Mouse (Mus musculus): Measurements from ENCODE around the gene Fn3k. TPM values are rescaled to one million over a fixed set of nuclear protein-coding genes. Genes with fewer than 3 reads are reported as not detected.

Fn3k gene
- total and polyA plus RNA-seq, 3 experiments, result 0.15 to 65.8 (median 3.0) TPM

DNA sequence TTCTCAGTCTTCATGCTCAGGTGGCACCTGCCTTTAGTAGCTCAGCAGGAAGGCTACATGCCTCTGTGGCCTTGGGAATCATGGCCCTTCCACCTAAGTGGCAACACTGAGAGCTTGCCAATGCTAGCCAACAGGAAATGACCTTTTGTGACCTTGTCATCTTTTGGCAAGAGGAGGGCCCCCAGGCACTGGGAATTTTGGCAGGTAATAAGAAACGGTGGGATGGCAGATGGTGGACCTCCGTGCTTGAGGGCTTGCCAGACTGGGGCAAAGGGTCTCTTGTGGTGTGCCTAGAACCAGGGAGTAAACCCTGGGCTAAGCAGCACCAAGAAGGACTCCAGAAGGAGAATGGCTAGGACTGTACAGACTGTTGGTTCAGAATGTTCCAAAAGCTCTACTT is 7.4 kb downstream of the Fn3k start:
- DNase-seq (ENCODE audit: low spot score) (no peak), ATAC-seq (ENCODE audit: extremely low read depth, insufficient number of reproducible peaks, low FRiP score, poor library complexity, severe bottlenecking) (no peak)
- Histone ChIP-seq H3K36me3 (replicated peaks) (no peaks in the 10 kb centered on the region), H3K9me3 (replicated peaks) (no peaks in the 10 kb centered on the region), H3K4me3 (ENCODE audit: low read depth, low read length) (no peak overlapping the region), H3K4me1 (ENCODE audit: insufficient read depth, low read depth, low read length) (no peaks in the 10 kb centered on the region), H3K27me3 (ENCODE audit: insufficient read depth, low read length) (peaks cover 23% of the 10 kb centered on the region)
- TF ChIP-seq GATA2 (IDR thresholded peaks at IDR 0.05; ENCODE audit: borderline replicate concordance, low read depth, low read length) (no peak), TAL1 (conservative IDR thresholded peaks at IDR 0.05; ENCODE audit: low read depth, low read length) (no peak), POLR2AphosphoS5 (IDR thresholded peaks at IDR 0.05; ENCODE audit: insufficient replicate concordance, low read depth, low read length) (no peak), GATA1 (IDR thresholded peaks at IDR 0.05; ENCODE audit: borderline replicate concordance, low read length) (no peak), CTCF (IDR thresholded peaks at IDR 0.05; ENCODE audit: low read depth, low read length) (no peak)

DNA sequence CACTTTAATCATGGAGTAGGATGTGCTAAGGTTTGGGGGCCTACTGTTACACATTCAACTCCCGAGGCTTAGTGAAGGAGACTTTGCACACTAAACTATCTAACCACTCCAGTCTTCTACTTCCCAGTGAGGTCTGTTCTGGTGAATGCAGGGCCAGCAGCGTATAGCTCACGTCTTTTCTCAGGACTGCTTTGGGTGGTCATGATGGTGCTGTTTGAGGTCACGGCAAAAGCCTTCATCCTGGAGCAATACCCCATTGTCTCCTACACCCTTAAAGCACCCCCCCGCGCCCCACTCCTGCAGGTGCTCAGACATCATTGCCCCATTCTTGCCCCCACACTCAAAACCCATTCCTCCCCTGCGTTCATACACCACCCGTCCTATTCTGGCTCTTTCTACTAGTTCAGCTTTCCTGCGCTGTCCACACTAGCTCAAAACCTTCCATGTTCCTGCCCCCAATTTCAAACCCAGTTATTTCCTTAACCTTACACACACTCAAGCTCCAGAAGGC is 16.6 kb downstream of the Fn3k start:
- H3K4me1 ChIP-seq (ENCODE audit: insufficient read depth, low read depth, low read length), result peaks cover 23% of the 10 kb centered on the region
- peaks cover 26% of the 10 kb centered on the region for H3K36me3 ChIP-seq (replicated peaks)

DNA sequence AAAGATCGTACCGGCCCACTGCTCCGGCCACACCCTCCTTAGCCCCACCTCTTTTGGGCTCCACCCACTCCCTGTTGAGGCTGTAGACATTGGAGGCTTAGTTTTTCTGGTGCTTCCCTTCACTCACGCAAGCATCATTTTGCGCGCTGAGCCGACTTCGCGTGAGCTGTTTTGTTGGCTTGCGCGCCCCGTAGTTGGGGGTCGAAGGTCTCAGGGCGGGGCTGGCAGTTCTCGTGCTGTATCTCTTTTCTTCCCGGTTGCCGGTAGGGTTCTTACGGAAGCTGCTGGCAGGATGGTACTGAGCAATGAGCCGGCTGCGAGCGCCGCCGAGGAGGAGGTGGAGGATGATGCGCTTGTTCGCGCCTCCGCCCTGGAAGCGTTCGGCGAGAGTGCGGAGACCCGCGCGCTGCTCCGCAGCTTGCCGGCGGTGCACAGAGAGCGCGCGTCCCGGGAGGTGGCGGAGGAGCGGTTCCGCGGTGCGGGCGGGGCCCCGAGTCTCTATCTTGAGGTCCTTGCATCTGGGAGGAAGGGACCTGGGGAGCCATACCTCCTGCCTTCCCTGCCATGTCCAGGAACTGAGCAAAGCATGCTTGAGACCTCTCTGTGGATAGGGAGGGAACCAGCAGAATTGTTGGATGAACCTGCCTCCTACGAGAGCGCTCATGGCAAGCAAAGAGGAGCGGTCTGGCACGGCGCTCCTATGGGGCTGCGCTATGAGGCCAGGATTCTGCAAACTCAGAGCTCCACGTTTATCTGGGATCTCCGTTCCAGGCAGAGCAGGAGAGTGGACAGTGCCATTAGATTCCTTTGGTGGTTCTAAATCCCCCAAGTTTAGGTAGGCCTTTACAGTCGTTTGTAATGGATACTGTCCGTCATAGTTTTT is 17.3 kb downstream of the Fn3k start, which contains the start of gene Tbcd:
Gene Tbcd, plus strand, starts transcription at position 197 of the 883 bp plus-strand sequence.
- TF ChIP-seq TAL1 (conservative IDR thresholded peaks at IDR 0.05; ENCODE audit: low read depth, low read length) (no peak), POLR2AphosphoS5 (IDR thresholded peaks at IDR 0.05; ENCODE audit: insufficient replicate concordance, low read depth, low read length) (no peak), GATA1 (IDR thresholded peaks at IDR 0.05; ENCODE audit: borderline replicate concordance, low read length) (no peak), CTCF (IDR thresholded peaks at IDR 0.05; ENCODE audit: low read depth, low read length) (no peak), GATA2 (IDR thresholded peaks at IDR 0.05; ENCODE audit: borderline replicate concordance, low read depth, low read length) (no peak)
- DNase-seq (ENCODE audit: low spot score) (peak; percentile 84), ATAC-seq (ENCODE audit: extremely low read depth, insufficient number of reproducible peaks, low FRiP score, poor library complexity, severe bottlenecking) (peak; percentile 94)
- H3K9me3 ChIP-seq (replicated peaks), result no peaks in the 10 kb centered on the region
- peaks cover 23% of the 10 kb centered on the region for H3K4me1 ChIP-seq (ENCODE audit: insufficient read depth, low read depth, low read length)
- peaks cover 32% of the 10 kb centered on the region for H3K36me3 ChIP-seq (replicated peaks)
- H3K27me3 ChIP-seq (ENCODE audit: insufficient read depth, low read length), result peaks cover 15% of the 10 kb centered on the region
- H3K4me3 ChIP-seq (ENCODE audit: low read depth, low read length), result peak within 1 kb of the TSS; percentile 93

More for the DNA sequence above, 16.6 kb downstream of the Fn3k start:
- no peak for ATAC-seq (ENCODE audit: extremely low read depth, insufficient number of reproducible peaks, low FRiP score, poor library complexity, severe bottlenecking)
- DNase-seq (ENCODE audit: low spot score), result no peak
- peaks cover 17% of the 10 kb centered on the region for H3K27me3 ChIP-seq (ENCODE audit: insufficient read depth, low read length)
- TF ChIP-seq POLR2AphosphoS5 (IDR thresholded peaks at IDR 0.05; ENCODE audit: insufficient replicate concordance, low read depth, low read length) (no peak), TAL1 (conservative IDR thresholded peaks at IDR 0.05; ENCODE audit: low read depth, low read length) (no peak), GATA2 (IDR thresholded peaks at IDR 0.05; ENCODE audit: borderline replicate concordance, low read depth, low read length) (no peak), GATA1 (IDR thresholded peaks at IDR 0.05; ENCODE audit: borderline replicate concordance, low read length) (no peak), CTCF (IDR thresholded peaks at IDR 0.05; ENCODE audit: low read depth, low read length) (no peak)
- no peaks in the 10 kb centered on the region for H3K9me3 ChIP-seq (replicated peaks)
- peak overlapping the region; percentile 93 for H3K4me3 ChIP-seq (ENCODE audit: low read depth, low read length)

DNA sequence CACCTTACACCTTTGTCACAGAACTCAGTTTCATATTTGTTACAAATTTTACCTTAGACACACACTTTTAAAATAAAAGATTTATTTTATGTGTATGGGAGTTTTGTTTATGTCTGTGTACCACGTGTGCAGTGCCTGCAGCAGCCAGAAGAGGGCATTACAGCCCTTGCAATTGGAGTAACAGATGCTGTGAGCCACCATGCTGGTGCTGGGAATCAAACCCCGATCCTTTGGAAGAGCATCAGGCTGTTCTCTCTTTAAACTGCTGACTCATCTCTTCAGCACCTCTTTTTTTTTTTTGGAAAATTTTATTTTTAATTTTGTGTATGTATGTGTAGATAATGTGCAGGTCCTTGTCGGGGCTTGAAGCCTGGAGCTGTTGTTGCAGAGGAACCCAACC is 23.2 kb downstream of the Fn3k start:
- no peak for ATAC-seq (ENCODE audit: extremely low read depth, insufficient number of reproducible peaks, low FRiP score, poor library complexity, severe bottlenecking)
- TF ChIP-seq GATA2 (IDR thresholded peaks at IDR 0.05; ENCODE audit: borderline replicate concordance, low read depth, low read length), result no peak
- no peak for TF ChIP-seq TAL1 (conservative IDR thresholded peaks at IDR 0.05; ENCODE audit: low read depth, low read length)
- no peak for TF ChIP-seq CTCF (IDR thresholded peaks at IDR 0.05; ENCODE audit: low read depth, low read length)
- no peak for TF ChIP-seq POLR2AphosphoS5 (IDR thresholded peaks at IDR 0.05; ENCODE audit: insufficient replicate concordance, low read depth, low read length)
- no peak for TF ChIP-seq GATA1 (IDR thresholded peaks at IDR 0.05; ENCODE audit: borderline replicate concordance, low read length)
- Histone ChIP-seq H3K9me3 (replicated peaks) (no peaks in the 10 kb centered on the region; the same call in 1 of the 2 replicates), H3K36me3 (replicated peaks) (peaks cover 85% of the 10 kb centered on the region), H3K27me3 (ENCODE audit: insufficient read depth, low read length) (no peaks in the 10 kb centered on the region), H3K4me3 (ENCODE audit: low read depth, low read length) (no peak overlapping the region), H3K4me1 (ENCODE audit: insufficient read depth, low read depth, low read length) (peaks cover 5% of the 10 kb centered on the region)
- DNase-seq (ENCODE audit: low spot score), result no peak

DNA sequence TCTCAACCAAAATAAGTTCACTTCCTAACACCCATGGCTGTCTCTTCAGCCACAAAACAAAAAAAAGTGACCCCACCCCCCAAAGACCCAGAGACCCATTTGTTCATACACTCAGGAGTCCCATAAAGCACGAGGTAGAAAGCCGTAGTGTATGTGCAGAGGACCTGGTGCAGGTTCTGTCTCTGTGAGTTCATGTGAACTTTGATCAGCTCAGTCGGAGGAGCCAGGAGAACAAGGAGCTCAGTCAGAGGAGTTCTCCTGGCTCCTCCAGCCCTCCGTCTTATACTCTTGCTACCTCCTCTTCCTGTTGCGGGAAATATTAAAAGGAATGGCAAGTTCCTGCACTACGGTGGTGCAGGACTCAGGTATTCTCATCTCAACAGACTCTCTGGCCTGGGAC is 32.7 kb downstream of the Fn3k start:
- Histone ChIP-seq H3K27me3 (ENCODE audit: insufficient read depth, low read length) (no peaks in the 10 kb centered on the region), H3K4me1 (ENCODE audit: insufficient read depth, low read depth, low read length) (no peaks in the 10 kb centered on the region), H3K9me3 (replicated peaks) (no peaks in the 10 kb centered on the region), H3K4me3 (ENCODE audit: low read depth, low read length) (no peak overlapping the region), H3K36me3 (replicated peaks) (peaks cover 75% of the 10 kb centered on the region)
- TF ChIP-seq GATA2 (IDR thresholded peaks at IDR 0.05; ENCODE audit: borderline replicate concordance, low read depth, low read length) (no peak), POLR2AphosphoS5 (IDR thresholded peaks at IDR 0.05; ENCODE audit: insufficient replicate concordance, low read depth, low read length) (no peak), CTCF (IDR thresholded peaks at IDR 0.05; ENCODE audit: low read depth, low read length) (no peak), GATA1 (IDR thresholded peaks at IDR 0.05; ENCODE audit: borderline replicate concordance, low read length) (no peak), TAL1 (conservative IDR thresholded peaks at IDR 0.05; ENCODE audit: low read depth, low read length) (no peak)
- ATAC-seq (ENCODE audit: extremely low read depth, insufficient number of reproducible peaks, low FRiP score, poor library complexity, severe bottlenecking) (no peak), DNase-seq (ENCODE audit: low spot score) (no peak)

DNA sequence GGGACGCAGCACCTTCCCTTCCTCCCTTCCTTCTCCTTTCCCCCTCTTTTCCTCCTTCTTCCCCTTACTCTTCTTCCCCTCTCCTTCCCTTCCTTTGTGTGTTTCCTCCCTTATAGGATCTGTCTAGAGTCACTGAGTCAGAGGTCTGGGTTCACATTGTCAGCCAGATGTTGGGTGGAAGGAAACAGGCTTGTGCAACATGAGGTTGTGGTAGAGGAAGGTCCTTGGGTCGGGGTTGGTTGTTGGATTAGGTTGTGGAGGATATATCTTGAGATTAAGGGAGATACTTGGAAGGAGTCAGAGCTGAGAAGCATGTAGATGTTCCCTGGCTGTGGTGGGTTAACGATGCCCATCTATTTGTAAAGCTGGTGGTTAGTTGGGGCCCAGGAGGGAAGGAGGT is 40.1 kb downstream of the Fn3k start:
- H3K9me3 ChIP-seq (replicated peaks), result no peaks in the 10 kb centered on the region
- peaks cover 6% of the 10 kb centered on the region for H3K4me1 ChIP-seq (ENCODE audit: insufficient read depth, low read depth, low read length)
- no peaks in the 10 kb centered on the region for H3K27me3 ChIP-seq (ENCODE audit: insufficient read depth, low read length)
- DNase-seq (ENCODE audit: low spot score) (no peak), ATAC-seq (ENCODE audit: extremely low read depth, insufficient number of reproducible peaks, low FRiP score, poor library complexity, severe bottlenecking) (no peak)
- peaks cover 86% of the 10 kb centered on the region for H3K36me3 ChIP-seq (replicated peaks)
- TF ChIP-seq GATA2 (IDR thresholded peaks at IDR 0.05; ENCODE audit: borderline replicate concordance, low read depth, low read length) (no peak), CTCF (IDR thresholded peaks at IDR 0.05; ENCODE audit: low read depth, low read length) (no peak), GATA1 (IDR thresholded peaks at IDR 0.05; ENCODE audit: borderline replicate concordance, low read length) (no peak), TAL1 (conservative IDR thresholded peaks at IDR 0.05; ENCODE audit: low read depth, low read length) (no peak), POLR2AphosphoS5 (IDR thresholded peaks at IDR 0.05; ENCODE audit: insufficient replicate concordance, low read depth, low read length) (no peak)
- no peak overlapping the region for H3K4me3 ChIP-seq (ENCODE audit: low read depth, low read length)

Measured in G1E (cell line).